Mouse (Mus musculus) megakaryocyte, embryonic 14.5 days (primary cell): ENCODE results near the gene Ahnak.

Source experiments
- FLI1 ChIP-seq: IDR thresholded peaks from 2 replicates; pipeline ENCODE4 v1.6.1; 2012; ENCODE audit warnings: low read length, inconsistent platforms, mixed read lengths
- GATA1 ChIP-seq: IDR thresholded peaks from 3 replicates; pipeline ENCODE4 v1.6.1; 2012; ENCODE audit warnings: mixed read lengths, low read length, inconsistent platforms, borderline replicate concordance

DNA sequence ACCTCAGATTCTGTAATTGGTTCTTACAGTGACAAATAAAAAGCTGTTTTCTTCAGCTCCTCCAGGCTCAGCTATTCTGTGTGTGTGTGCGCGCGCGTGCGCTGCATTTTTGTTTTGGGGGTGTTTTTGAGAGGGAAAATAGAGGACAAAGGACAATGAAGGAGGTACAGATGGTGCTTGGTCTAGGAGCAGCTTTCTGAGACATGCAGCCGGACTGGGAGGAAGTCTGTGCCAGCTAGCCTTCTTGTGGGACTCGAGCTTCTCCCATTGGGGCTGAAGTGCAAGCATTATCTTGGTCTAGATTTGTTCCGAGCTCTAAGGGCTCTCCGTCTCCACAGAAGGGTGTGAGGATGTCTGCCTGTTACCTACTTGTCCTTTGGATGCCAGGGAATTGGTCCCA is 36.8 kb upstream of the Ahnak start:
- TF ChIP-seq GATA1 (no peak), FLI1 (no peak)
